Mouse (Mus musculus) heart, adult 8-10 months (tissue): Measurements from ENCODE around the gene Wfdc3. TPM values are rescaled to one million over a fixed set of nuclear protein-coding genes. Genes with fewer than 3 reads are reported as not detected.
"Not testable (repeated sequence)": the region's sequence is repeated elsewhere in the genome, so short reads cannot be mapped to it uniquely, and the experiment has no call there.

Experiments used
- DNase-seq: peaks from one replicate; pipeline ENCODE4 v3.0.0; 2022; ENCODE audit warnings: low spot score
- total RNA-seq, 4 experiments: library from RNA; stranded (reverse); gene quantifications; 2 replicates each; pipeline ENCODE4 v1.2.4; 2022

The Wfdc3 gene
- total RNA-seq, 4 experiments from 2014 or later: 0.30 to 0.83 TPM; not detected in 2

- DNase-seq: no peak
These were observed 5.9 kb downstream of the Wfdc3 start for GRCm38 (mm10) chr2:164739876-164740275.

- no peak for DNase-seq
These were observed 8.2 kb downstream of the Wfdc3 start for GRCm38 (mm10) chr2:164737377-164738090.

GRCm38 (mm10) chr2:164735446-164735845, 10.3 kb downstream of the Wfdc3 start:
- DNase-seq: no peak

- DNase-seq: no peak
These were observed 10.9 kb downstream of the Wfdc3 start for GRCm38 (mm10) chr2:164734839-164735238.

GRCm38 (mm10) chr2:164733259-164733658, 12.5 kb downstream of the Wfdc3 start:
- DNase-seq: no peak

GRCm38 (mm10) chr2:164731719-164732118, 14.0 kb downstream of the Wfdc3 start:
- DNase-seq: no peak

GRCm38 (mm10) chr2:164725895-164726619, 19.7 kb downstream of the Wfdc3 start:
- peak; percentile 35 for DNase-seq

- no peak for DNase-seq
These were observed 22.5 kb downstream of the Wfdc3 start for GRCm38 (mm10) chr2:164723276-164723675.

GRCm38 (mm10) chr2:164716194-164716786, 29.4 kb downstream of the Wfdc3 start:
- DNase-seq: not testable (repeated sequence)

- DNase-seq: no peak
These were observed 30.7 kb downstream of the Wfdc3 start, which contains the start of gene Spint5 for GRCm38 (mm10) chr2:164715005-164715404. TSS of gene Spint5 (plus strand) at chr2:164715305.

GRCm38 (mm10) chr2:164705991-164706390, 39.7 kb downstream of the Wfdc3 start:
- no peak for DNase-seq

- no peak for DNase-seq
These were observed 40.4 kb downstream of the Wfdc3 start for GRCm38 (mm10) chr2:164705328-164705727.

GRCm38 (mm10) chr2:164704235-164704634, 41.5 kb downstream of the Wfdc3 start:
- no peak for DNase-seq

GRCm38 (mm10) chr2:164701761-164702160, 44.0 kb downstream of the Wfdc3 start:
- DNase-seq: no peak

- DNase-seq: no peak
These were observed 44.8 kb downstream of the Wfdc3 start for GRCm38 (mm10) chr2:164700959-164701358.

GRCm38 (mm10) chr2:164698201-164698600, 47.5 kb downstream of the Wfdc3 start, which contains the start of gene Spint4:
TSS of gene Spint4 (plus strand) at chr2:164698501.
- DNase-seq: no peak

GRCm38 (mm10) chr2:164684807-164685206, 60.9 kb downstream of the Wfdc3 start, which contains the start of gene Wfdc13:
TSS of gene Wfdc13 (plus strand) at chr2:164685107.
- no peak for DNase-seq

Other genes with a start within 250 kb of the Wfdc3 start
- 10 to 100 TPM; 32.0 to 34.8 (median 33.9) TPM for gene Pigt, start 248.4 kb downstream of the Wfdc3 start, total RNA-seq
- gene Wfdc2, start 183.5 kb downstream of the Wfdc3 start, total RNA-seq: 1 to 10 TPM in 3 of 4 experiments, under 1 TPM in 1; 0.73 to 3.1 (median 2.1) TPM
- not detected for gene Spint3, start 172.5 kb downstream of the Wfdc3 start, total RNA-seq
- gene Wfdc6a, start 160.5 kb downstream of the Wfdc3 start, total RNA-seq: under 1 TPM in 1 of 4 experiments, not detected in 3; 0.49 TPM
- not detected for gene Eppin, start 152.3 kb downstream of the Wfdc3 start, total RNA-seq
- gene Wfdc6b, start 132.4 kb downstream of the Wfdc3 start, total RNA-seq: not detected
- not detected for gene Wfdc8, start 132.3 kb downstream of the Wfdc3 start, total RNA-seq
- not detected for gene Wfdc16, start 107.1 kb downstream of the Wfdc3 start, total RNA-seq
- gene Wfdc10, start 89.9 kb downstream of the Wfdc3 start, total RNA-seq: not detected
- gene Wfdc9, start 89.3 kb downstream of the Wfdc3 start, total RNA-seq: not detected
- not detected for gene Wfdc11, start 71.8 kb downstream of the Wfdc3 start, total RNA-seq
- under 1 TPM in 1 of 4 experiments, not detected in 3; 0.24 TPM for gene Wfdc13, start 60.8 kb downstream of the Wfdc3 start, total RNA-seq
- not detected for gene Spint4, start 47.4 kb downstream of the Wfdc3 start, total RNA-seq
- gene Spint5, start 30.6 kb downstream of the Wfdc3 start, total RNA-seq: not detected
- gene Dnttip1, start 52 bp upstream of the Wfdc3 start, total RNA-seq: 10 to 100 TPM; 20.4 to 28.2 (median 26.9) TPM
- gene Ube2c, start 24.0 kb upstream of the Wfdc3 start, total RNA-seq: 1 to 10 TPM in 2 of 4 experiments, under 1 TPM in 2; 0.47 to 2.7 (median 1.4) TPM
- 1 to 10 TPM; 2.9 to 7.2 (median 3.1) TPM for gene Tnnc2, start 34.0 kb upstream of the Wfdc3 start, total RNA-seq
- gene Snx21, start 39.9 kb upstream of the Wfdc3 start, total RNA-seq: 10 to 100 TPM; 23.1 to 24.9 (median 23.5) TPM
- 10 to 100 TPM; 12.3 to 13.3 (median 12.6) TPM for gene Acot8, start 59.0 kb upstream of the Wfdc3 start, total RNA-seq
- 1 to 10 TPM; 2.2 to 2.7 (median 2.5) TPM for gene Zswim3, start 59.2 kb upstream of the Wfdc3 start, total RNA-seq
- 1 to 10 TPM; 4.6 to 6.1 (median 5.1) TPM for gene Zswim1, start 76.8 kb upstream of the Wfdc3 start, total RNA-seq
- gene Spata25, start 82.6 kb upstream of the Wfdc3 start, total RNA-seq: 1 to 10 TPM in 1 of 4 experiments, under 1 TPM in 2, not detected in 1; 0.66 to 1.2 (median 0.80) TPM
- gene Ctsa, start 86.9 kb upstream of the Wfdc3 start, total RNA-seq: 100 to 1,000 TPM in 3 of 4 experiments, 10 to 100 TPM in 1; 94.7 to 106 (median 103) TPM
- 10 to 100 TPM; 53.8 to 59.3 (median 58.1) TPM for gene Neurl2, start 87.5 kb upstream of the Wfdc3 start, total RNA-seq
- gene Pltp, start 111.8 kb upstream of the Wfdc3 start, total RNA-seq: 10 to 100 TPM; 32.8 to 40.4 (median 35.7) TPM
- 10 to 100 TPM; 23.3 to 34.7 (median 33.0) TPM for gene Pcif1, start 133.4 kb upstream of the Wfdc3 start, total RNA-seq
- gene Zfp335, start 165.8 kb upstream of the Wfdc3 start, total RNA-seq: 1 to 10 TPM; 7.6 to 8.5 (median 8.2) TPM
- gene Mmp9, start 194.8 kb upstream of the Wfdc3 start, total RNA-seq: 1 to 10 TPM in 2 of 4 experiments, under 1 TPM in 2; 0.84 to 1.2 (median 0.98) TPM
- gene Slc12a5, start 214.9 kb upstream of the Wfdc3 start, total RNA-seq: 1 to 10 TPM; 1.2 to 4.2 (median 2.8) TPM